Mouse (Mus musculus) midbrain, postnatal 0 days (tissue): ENCODE data around the gene Rgs3. TPM values are rescaled to one million over a fixed set of nuclear protein-coding genes. Genes with fewer than 3 reads are reported as not detected.
A peak's percentile ranks its signal among the peaks of the same experiment; 100 is the strongest.

Experiments used
- ATAC-seq: fragments of 200-750 bp; cut with Nextera tagmentation; 2 replicates; pipeline ENCODE4 v1.8.0; 2017; ENCODE audit warnings: moderate number of reproducible peaks, mild to moderate bottlenecking, moderate TSS enrichment, moderate library complexity; ENCODE audit not compliant: low FRiP score
- DNase-seq: peaks from one replicate; pipeline ENCODE4 v3.0.0-alpha.2; 2015; ENCODE audit warnings: low spot score
- H3K27ac ChIP-seq: fragments of 300-500 bp; sonication (generic); 2 replicates; pipeline ENCODE4 v1.5.1; 2014; ENCODE audit warnings: low read depth, mild to moderate bottlenecking, low read length, mixed read lengths
- H3K27me3 ChIP-seq: fragments of 300-500 bp; sonication (generic); 2 replicates; pipeline ENCODE4 v1.6.1; 2014; ENCODE audit warnings: low read length, control low read depth, mixed read lengths; ENCODE audit not compliant: insufficient read depth
- H3K36me3 ChIP-seq: fragments of 300-500 bp; sonication (generic); 2 replicates; pipeline ENCODE4 v1.6.1; 2014; ENCODE audit warnings: low read length, control low read depth, mixed read lengths; ENCODE audit not compliant: insufficient read depth
- H3K4me1 ChIP-seq: fragments of 300-500 bp; sonication (generic); 2 replicates; pipeline ENCODE4 v1.6.1; 2014; ENCODE audit warnings: mild to moderate bottlenecking, control low read depth, antibody characterized with exemption, low read length, mixed read lengths; ENCODE audit not compliant: insufficient read depth
- H3K4me2 ChIP-seq: fragments of 300-500 bp; sonication (generic); 2 replicates; pipeline ENCODE4 v1.6.1; 2014; ENCODE audit warnings: low read depth, mild to moderate bottlenecking, low read length, mixed read lengths; ENCODE audit not compliant: poor library complexity, severe bottlenecking
- H3K4me3 ChIP-seq: fragments of 300-500 bp; sonication (generic); 2 replicates; pipeline ENCODE4 v1.5.1; 2014; ENCODE audit warnings: low read depth, mild to moderate bottlenecking, low read length, moderate library complexity
- H3K9ac ChIP-seq: fragments of 300-500 bp; sonication (generic); replicated peaks from 2 replicates; pipeline ENCODE4 v1.6.1; 2014; ENCODE audit warnings: mild to moderate bottlenecking, low read length, moderate library complexity, mixed read lengths; ENCODE audit not compliant: poor library complexity, severe bottlenecking
- H3K9me3 ChIP-seq: fragments of 300-500 bp; sonication (generic); 2 replicates; pipeline ENCODE4 v1.6.1; 2016; ENCODE audit warnings: low read length, control low read depth
- CTCF ChIP-seq: IDR thresholded peaks from 2 replicates; pipeline ENCODE4 v1.5.1; 2016; ENCODE audit warnings: antibody characterized with exemption, mild to moderate bottlenecking
- WGBS: fragments of 180-500 bp; shearing (Covaris S2); extraction: QIAGEN DNeasy Blood & Tissue Kit; methylation state at CpG from one replicate; pipeline ENCODE4 v1.1.7; 2014; 5-methylcytosine and 5-hydroxymethylcytosine counted together
- polyA plus RNA-seq: library from polyadenylated mRNA; unstranded; fragments of >200 nt; fragmentation: Nextera tagmentation; extraction: Ambion mirVana; gene quantifications from 2 replicates; pipeline ENCODE4 v1.2.1, GENCODE M21; 2015
- total RNA-seq: library from RNA; depleted of rRNA; stranded (reverse); fragments of >200 nt; gene quantifications from 2 replicates; pipeline ENCODE4 v1.2.3, GENCODE M21; 2014

Rgs3 gene
- total and polyA plus RNA-seq, 2 experiments from 2014 or later: 55.6 to 89.4 TPM

GRCm38 (mm10) chr4:62673531-62674030 lies 113.9 kb downstream of the Rgs3 start:
- Histone ChIP-seq H3K27me3 (no peaks in the 10 kb centered on the region), H3K9me3 (no peaks in the 10 kb centered on the region), H3K4me2 (peak overlapping the region; percentile 73), H3K4me3 (peak overlapping the region; percentile 69), H3K27ac (no peak overlapping the region), H3K4me1 (peaks cover 29% of the 10 kb centered on the region), H3K36me3 (no peaks in the 10 kb centered on the region), H3K9ac (peak overlapping the region; percentile 70)
- ATAC-seq (peak; percentile 39), DNase-seq (no peak)
- WGBS: 9% methylated on average over 9 of the region's 9 CpGs
- TF ChIP-seq CTCF: no peak

GRCm38 (mm10) chr4:62674031-62674995 lies 114.7 kb downstream of the Rgs3 start:
- Histone ChIP-seq H3K4me3 (peak overlapping the region; percentile 69), H3K36me3 (no peaks in the 10 kb centered on the region), H3K9ac (peak overlapping the region; percentile 70), H3K9me3 (no peaks in the 10 kb centered on the region), H3K4me2 (peak overlapping the region; percentile 73), H3K4me1 (peaks cover 29% of the 10 kb centered on the region), H3K27ac (peak overlapping the region; percentile 55; the same call in 1 of the 2 replicates), H3K27me3 (no peaks in the 10 kb centered on the region)
- WGBS: 3% methylated on average over 29 of the region's 30 CpGs
- TF ChIP-seq CTCF: no peak
- peak; percentile 47 for ATAC-seq
- DNase-seq: peak; percentile 51

- peaks cover 29% of the 10 kb centered on the region for H3K4me1 ChIP-seq
- no peaks in the 10 kb centered on the region for H3K27me3 ChIP-seq
- peak overlapping the region; percentile 73 for H3K4me2 ChIP-seq
- no peaks in the 10 kb centered on the region for H3K9me3 ChIP-seq
- TF ChIP-seq CTCF: no peak
- DNase-seq: no peak
- peak overlapping the region; percentile 69 for H3K4me3 ChIP-seq
- 61% methylated on average over 2 of the region's 2 CpGs for WGBS
- H3K36me3 ChIP-seq: no peaks in the 10 kb centered on the region
- H3K9ac ChIP-seq: peak overlapping the region; percentile 70; the same call in 1 of the 2 replicates
- no peak overlapping the region for H3K27ac ChIP-seq
- no peak for ATAC-seq
These were observed 115.7 kb downstream of the Rgs3 start for GRCm38 (mm10) chr4:62675394-62675793.

- no peaks in the 10 kb centered on the region for H3K27me3 ChIP-seq
- WGBS: 55% methylated on average over 10 of the region's 10 CpGs
- no peak overlapping the region for H3K9ac ChIP-seq
- peak overlapping the region; percentile 73 for H3K4me2 ChIP-seq
- no peak overlapping the region for H3K4me3 ChIP-seq
- TF ChIP-seq CTCF: no peak
- ATAC-seq (no peak), DNase-seq (no peak)
- H3K4me1 ChIP-seq: peaks cover 29% of the 10 kb centered on the region
- no peaks in the 10 kb centered on the region; the same call in 1 of the 2 replicates for H3K36me3 ChIP-seq
- H3K27ac ChIP-seq: no peak overlapping the region
- H3K9me3 ChIP-seq: no peaks in the 10 kb centered on the region
These were observed 117.5 kb downstream of the Rgs3 start for GRCm38 (mm10) chr4:62677047-62677737.

GRCm38 (mm10) chr4:62679157-62679556 lies 119.5 kb downstream of the Rgs3 start:
- Histone ChIP-seq H3K9me3 (no peaks in the 10 kb centered on the region), H3K27me3 (no peaks in the 10 kb centered on the region), H3K9ac (no peak overlapping the region), H3K27ac (no peak overlapping the region), H3K4me3 (no peak overlapping the region), H3K36me3 (no peaks in the 10 kb centered on the region; the same call in 1 of the 2 replicates), H3K4me1 (peaks cover 29% of the 10 kb centered on the region), H3K4me2 (no peak overlapping the region)
- DNase-seq (no peak), ATAC-seq (no peak)
- TF ChIP-seq CTCF: no peak
- WGBS: 83% methylated on average over 9 of the region's 9 CpGs
